Mouse (Mus musculus) cerebellum, adult 2 months (tissue): ENCODE data around the gene Socs5.

ENCODE experiments used
- CTCF ChIP-seq: fragments of 200-500 bp; IDR thresholded peaks from 2 replicates; pipeline ENCODE4 v1.5.1; 2011; ENCODE audit warnings: low read depth, mild to moderate bottlenecking, control low read depth, low read length, moderate library complexity, borderline replicate concordance; ENCODE audit not compliant: insufficient read depth
- POLR2A ChIP-seq: fragments of 200-500 bp; IDR thresholded peaks from 2 replicates; pipeline ENCODE4 v1.6.1; 2011; ENCODE audit warnings: low read length, control low read depth, borderline replicate concordance; ENCODE audit not compliant: insufficient read depth

GRCm38 (mm10) chr17:87141188-87141935 lies 33.9 kb downstream of the Socs5 start:
- TF ChIP-seq POLR2A: no peak
- no peak for TF ChIP-seq CTCF
